Mouse (Mus musculus): ENCODE data around the gene Dnm3.

Dnm3 gene

DNA sequence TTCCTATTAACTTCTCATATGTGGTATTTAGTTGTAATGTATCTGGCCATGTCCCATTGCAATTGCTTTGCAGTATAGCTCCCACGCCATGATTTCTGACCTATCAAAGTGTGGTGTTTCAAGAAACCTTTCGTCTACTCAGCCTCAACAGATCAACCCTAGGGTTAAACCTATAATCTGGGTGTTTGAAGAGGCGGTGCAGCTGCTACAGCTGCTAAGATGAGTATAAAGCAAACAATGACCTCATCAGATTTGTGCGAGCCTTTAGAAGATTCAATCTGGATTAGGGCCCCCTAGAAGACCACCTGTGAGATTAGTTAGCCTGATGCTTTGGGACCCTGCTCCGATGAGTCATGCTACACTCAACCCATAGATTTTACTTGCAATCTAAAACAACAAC, 321.0 kb downstream of the Dnm3 start:
- peak; percentile 70 for DNase-seq

DNA sequence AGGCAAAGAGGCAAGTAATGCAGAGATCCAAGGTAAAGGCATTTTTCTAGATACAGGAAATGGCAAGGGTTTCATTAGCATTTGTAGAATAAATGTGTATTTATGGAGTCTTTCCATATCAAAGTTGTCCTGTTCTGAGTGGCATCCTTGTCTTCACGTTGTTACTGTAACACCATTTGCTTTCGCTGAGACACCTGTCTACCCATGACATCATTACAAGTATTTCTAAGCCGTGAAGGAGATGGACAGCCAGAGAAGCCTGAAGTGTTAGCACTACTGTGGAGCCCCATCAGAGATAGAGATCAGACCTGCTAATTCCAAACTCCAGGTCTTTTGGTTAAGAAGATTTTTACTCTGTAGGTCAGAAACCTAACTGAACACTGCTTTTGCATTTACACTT, 322.3 kb downstream of the Dnm3 start:
- DNase-seq = peak; percentile 51

DNA sequence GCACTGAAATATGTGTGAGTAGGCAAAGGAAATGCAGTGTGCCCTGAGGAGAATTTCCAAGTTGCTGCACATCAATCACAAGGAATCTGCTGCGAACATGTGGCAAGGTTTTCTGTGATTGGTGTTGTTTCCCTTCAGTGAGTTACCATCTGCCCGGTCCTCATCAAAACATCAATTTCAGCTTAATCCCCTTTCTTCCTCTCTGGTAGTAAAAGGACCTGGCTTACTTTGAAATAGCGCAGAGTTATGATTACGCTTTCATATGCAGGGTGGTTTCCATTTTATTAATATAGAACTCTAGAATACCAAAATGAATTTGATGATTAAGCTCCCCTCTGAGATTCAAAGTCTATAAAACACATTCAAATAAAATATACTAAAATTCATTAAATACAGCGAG, 324.7 kb downstream of the Dnm3 start:
- no peak for DNase-seq

GRCm38 (mm10) chr1:162149730-162150129, 328.1 kb downstream of the Dnm3 start:
- DNase-seq = no peak

DNA sequence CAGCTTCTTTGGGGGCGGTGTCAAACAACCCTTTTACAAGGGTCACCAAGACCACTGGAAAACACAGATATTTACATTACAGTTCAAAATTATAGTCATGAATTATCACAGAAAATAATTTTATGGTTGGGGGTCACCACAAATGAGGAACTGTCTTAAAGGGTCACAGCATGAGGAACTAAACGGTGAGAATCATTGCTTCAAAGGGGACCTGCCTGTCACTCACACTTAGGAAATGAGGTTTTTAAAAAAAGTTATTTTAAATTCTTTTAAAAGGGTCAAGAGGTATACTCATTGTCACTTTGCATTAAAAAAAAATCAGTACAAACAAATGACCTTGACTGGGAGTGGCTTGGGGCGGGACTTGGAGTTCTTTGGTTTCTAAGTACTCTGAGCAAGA, 330.3 kb downstream of the Dnm3 start:
- DNase-seq = peak; percentile 30

DNA sequence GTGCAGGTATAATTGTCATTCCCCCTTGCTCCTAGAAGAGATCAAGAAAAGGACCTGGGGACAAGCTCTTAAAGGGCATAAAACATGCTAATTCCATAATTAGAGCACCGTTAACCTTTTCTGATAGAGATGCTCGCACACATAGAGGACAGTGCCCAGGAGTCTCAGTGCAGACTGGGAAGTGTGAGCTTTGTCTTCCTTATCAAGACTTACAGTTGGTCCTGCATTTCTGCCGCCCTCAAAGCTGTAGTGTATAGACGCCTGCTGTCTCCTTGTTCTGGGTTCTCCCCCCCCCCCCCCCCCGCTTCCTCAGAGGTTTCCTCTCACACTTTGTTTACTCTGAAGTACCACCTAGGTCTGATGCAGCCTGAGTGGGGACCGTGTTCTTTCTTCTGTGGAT, 332.1 kb downstream of the Dnm3 start:
- no peak for DNase-seq

DNA sequence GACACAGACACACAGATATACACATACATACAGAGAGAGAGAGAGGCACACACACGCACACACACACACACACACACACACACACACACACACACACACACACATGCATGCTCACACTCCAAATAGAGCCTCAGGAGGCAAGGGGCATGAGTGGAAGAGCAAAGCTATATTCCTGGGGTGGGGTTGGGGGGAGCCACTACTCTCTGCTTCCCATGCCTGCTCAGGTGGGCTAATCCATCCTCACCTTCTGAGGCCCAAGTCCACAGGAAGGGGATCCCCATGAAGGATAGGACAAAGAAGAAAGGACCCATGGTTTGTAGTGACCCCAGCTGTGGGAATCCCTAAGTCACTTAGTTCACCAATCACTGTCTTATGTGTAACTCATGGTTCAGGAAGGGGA, 332.8 kb downstream of the Dnm3 start:
- DNase-seq = no peak

DNA sequence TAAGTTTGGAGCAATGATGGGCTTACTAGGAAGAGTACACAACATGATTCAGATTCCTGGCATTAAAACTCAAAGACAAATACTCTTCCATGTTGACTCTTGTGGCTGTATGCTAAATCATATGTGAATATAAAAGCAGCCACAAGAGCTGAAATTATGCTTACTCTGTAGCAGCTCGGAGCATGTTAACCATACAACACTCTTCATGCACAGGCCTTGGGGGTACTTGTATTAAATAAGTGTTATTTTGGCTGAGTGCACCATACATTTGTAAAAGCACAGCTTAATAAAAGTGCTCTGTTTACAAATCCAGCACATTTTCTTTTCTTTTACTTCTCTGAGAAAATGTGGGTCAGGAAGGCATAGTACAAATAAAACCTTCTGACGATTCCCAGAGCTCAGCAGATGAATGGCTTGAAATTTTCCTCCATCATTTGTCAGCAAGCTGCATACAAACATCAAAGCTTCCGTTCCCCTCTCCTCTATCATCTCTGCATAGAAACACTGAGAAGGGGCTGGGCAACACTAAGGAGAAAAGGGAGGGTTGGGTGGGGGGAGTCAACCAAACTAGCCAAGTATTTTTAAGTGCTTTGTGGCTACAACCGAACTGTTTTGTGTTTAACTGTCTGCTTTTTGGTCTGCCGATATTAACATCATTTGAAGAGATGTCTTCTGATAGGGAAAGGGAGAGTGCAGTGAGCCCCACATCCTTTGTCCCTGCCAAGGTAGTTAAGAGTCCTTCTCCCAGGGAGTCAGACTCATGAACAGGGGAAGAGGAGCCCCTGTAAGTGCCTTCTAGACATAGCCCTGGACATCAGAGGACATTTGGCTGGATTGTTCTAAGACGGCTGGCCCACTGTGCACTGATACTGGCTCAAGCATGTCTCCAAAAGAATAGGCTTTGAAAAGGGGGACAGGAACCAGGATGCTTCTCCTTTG, 333.6 kb downstream of the Dnm3 start:
- DNase-seq = no peak

- no peak for DNase-seq
These were observed 335.5 kb downstream of the Dnm3 start for GRCm38 (mm10) chr1:162142285-162142684.

DNA sequence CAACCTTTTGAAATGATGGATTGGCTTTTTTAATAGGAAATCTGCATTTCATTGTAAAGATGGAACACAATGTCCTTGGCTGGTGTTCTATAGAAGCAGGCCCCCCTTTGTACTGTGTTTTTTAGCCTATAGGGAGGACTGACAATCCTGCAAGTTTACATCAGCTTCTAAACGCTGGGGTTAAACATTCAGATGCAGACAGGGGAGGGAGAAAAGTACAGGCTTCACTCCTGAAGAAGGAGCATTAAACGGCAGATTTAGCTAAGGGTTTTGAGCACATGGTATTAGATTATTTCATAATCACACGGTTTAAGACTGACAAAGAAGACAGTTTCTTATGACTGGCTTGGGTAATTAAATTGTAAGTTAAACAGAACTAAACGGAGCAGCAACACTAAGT, 341.5 kb downstream of the Dnm3 start:
- no peak for DNase-seq

GRCm38 (mm10) chr1:162135451-162136213, 342.2 kb downstream of the Dnm3 start:
- no peak for DNase-seq

- DNase-seq = no peak
These were observed 343.2 kb downstream of the Dnm3 start for GRCm38 (mm10) chr1:162134651-162135066.

- DNase-seq = peak; percentile 86
These were observed 344.8 kb downstream of the Dnm3 start for GRCm38 (mm10) chr1:162132908-162133641.

GRCm38 (mm10) chr1:162126856-162127792, 350.7 kb downstream of the Dnm3 start:
- no peak for DNase-seq

DNA sequence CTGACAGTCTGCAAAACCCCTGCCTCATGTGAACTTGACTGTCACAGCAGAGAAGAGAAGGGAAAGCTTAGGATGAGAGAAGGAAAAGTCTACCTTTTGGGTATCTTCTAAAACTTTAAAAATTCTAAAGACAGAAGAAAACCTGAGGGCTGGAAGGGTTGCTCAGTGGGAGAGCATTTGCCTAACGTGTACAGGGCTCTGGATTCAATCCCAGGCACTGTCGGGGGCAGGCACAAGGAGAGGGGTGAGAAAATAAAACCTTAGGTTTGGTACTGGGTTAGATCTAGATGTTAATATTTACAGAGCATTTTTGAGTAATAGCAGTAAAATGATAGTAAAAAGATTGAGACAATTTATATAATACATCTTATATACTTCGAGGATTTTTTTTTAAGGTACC, 353.4 kb downstream of the Dnm3 start:
- no peak for DNase-seq

DNA sequence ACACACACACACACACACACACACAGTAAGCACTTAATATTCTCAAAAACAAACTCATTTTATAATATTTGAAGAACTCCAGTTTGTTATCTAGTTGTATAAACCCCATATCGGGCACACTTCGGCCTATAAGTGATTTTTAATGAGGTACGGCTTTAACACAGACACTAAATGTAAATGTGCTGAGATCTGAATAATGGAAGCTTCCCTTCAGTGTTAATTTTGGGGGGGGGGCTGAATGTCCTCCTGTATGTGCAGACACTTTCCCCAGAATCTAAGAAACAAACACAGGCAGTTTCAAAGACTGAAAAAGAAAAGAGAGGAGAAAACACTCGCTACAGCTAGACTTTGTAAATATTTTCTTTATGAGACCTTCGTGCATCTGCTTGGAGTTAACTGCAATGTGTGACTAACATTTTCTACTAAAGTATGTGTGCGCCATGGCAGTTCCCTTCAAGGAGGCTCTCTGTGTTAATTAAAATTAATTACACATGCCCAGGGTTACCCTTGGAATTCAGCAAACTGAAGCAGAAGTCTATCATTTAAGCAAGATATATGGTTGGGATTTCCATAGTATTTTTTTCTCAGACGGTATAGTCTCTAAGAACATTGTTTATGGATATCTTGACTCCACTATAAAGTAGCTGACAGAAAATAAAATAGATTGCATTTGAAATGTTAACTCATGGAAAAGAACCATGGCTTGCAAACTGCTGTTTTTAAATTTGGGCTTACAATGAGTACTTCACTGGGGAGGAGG, 356.2 kb downstream of the Dnm3 start:
- no peak for DNase-seq

GRCm38 (mm10) chr1:162109437-162109813, 368.4 kb downstream of the Dnm3 start:
- peak; percentile 96 for DNase-seq

GRCm38 (mm10) chr1:162108726-162109436, 369.0 kb downstream of the Dnm3 start:
- DNase-seq = peak; percentile 71

GRCm38 (mm10) chr1:162108181-162108671, 369.6 kb downstream of the Dnm3 start:
- DNase-seq = peak; percentile 89

GRCm38 (mm10) chr1:162107011-162107606, 370.7 kb downstream of the Dnm3 start:
- peak; percentile 75 for DNase-seq

Measured in heart, adult 11 months (tissue).